Mouse (Mus musculus) T-helper 2 cell (primary cell): ENCODE data around the gene Wls.

Experiments
- in situ Hi-C: fragments of 300-600 bp; cut with MboI, MseI; formaldehyde crosslinking; loops from one replicate; pipeline ENCODE4 v1.15.1; 2025; ENCODE audit warnings: high pct_unique_total_duplicates

Gene Wls

GRCm38 (mm10) chr3:159839481-159839880 is at the start of gene Wls:
Gene Wls, plus strand, starts transcription at chr3:159839672.
- in situ Hi-C loops, result no loop called here

- in situ Hi-C loops, result no loop called here
Observed at GRCm38 (mm10) chr3:159789781-159790180, 49.7 kb upstream of the Wls start.

- in situ Hi-C loops, result no loop called here
Observed at GRCm38 (mm10) chr3:159831535-159831934, 7.9 kb upstream of the Wls start.

- in situ Hi-C loops, result no loop called here
Observed at GRCm38 (mm10) chr3:159840002-159840816, 737 bp downstream of the Wls start.

GRCm38 (mm10) chr3:159840817-159841390 is 1.4 kb downstream of the Wls start:
- in situ Hi-C loops, result no loop called here

- in situ Hi-C loops, result no loop called here
Observed at GRCm38 (mm10) chr3:159841458-159841857, 2.0 kb downstream of the Wls start.

- in situ Hi-C loops, result no loop called here
Observed at GRCm38 (mm10) chr3:159843135-159843534, 3.7 kb downstream of the Wls start.

- in situ Hi-C loops, result no loop called here
Observed at GRCm38 (mm10) chr3:159847410-159848016, 8.0 kb downstream of the Wls start.

- in situ Hi-C loops, result no loop called here
Observed at GRCm38 (mm10) chr3:159848156-159848555, 8.7 kb downstream of the Wls start.

- in situ Hi-C loops, result no loop called here
Observed at GRCm38 (mm10) chr3:159851476-159851875, 12.0 kb downstream of the Wls start.

GRCm38 (mm10) chr3:159851980-159852379 is 12.5 kb downstream of the Wls start:
- in situ Hi-C loops, result no loop called here

- in situ Hi-C loops, result no loop called here
Observed at GRCm38 (mm10) chr3:159857112-159857511, 17.6 kb downstream of the Wls start.

GRCm38 (mm10) chr3:159865691-159866090 is 26.2 kb downstream of the Wls start:
- in situ Hi-C loops, result no loop called here

GRCm38 (mm10) chr3:159878983-159879382 is 39.5 kb downstream of the Wls start:
- in situ Hi-C loops, result no loop called here

GRCm38 (mm10) chr3:159883325-159883724 is 43.9 kb downstream of the Wls start:
- in situ Hi-C loops, result no loop called here

- in situ Hi-C loops, result no loop called here
Observed at GRCm38 (mm10) chr3:159884802-159885201, 45.3 kb downstream of the Wls start.

GRCm38 (mm10) chr3:159885271-159885670 is 45.8 kb downstream of the Wls start:
- in situ Hi-C loops, result no loop called here

GRCm38 (mm10) chr3:159885781-159886400 is 46.4 kb downstream of the Wls start:
- in situ Hi-C loops, result no loop called here

- in situ Hi-C loops, result no loop called here
Observed at GRCm38 (mm10) chr3:159890176-159891056, 50.9 kb downstream of the Wls start.

GRCm38 (mm10) chr3:159891057-159891752 is 51.7 kb downstream of the Wls start:
- in situ Hi-C loops, result no loop called here

- in situ Hi-C loops, result loop anchor here (5.0 kb wide), 1 partner anchor 80 kb away; no protein-coding TSS in a partner anchor
Observed at GRCm38 (mm10) chr3:159907329-159907728, 67.9 kb downstream of the Wls start.
